Mouse (Mus musculus) gastrocnemius, adult 8-10 months (tissue): Measurements from ENCODE around the gene Zhx3. TPM values are rescaled to one million over a fixed set of nuclear protein-coding genes. Genes with fewer than 3 reads are reported as not detected.

Experiments
- total RNA-seq, 4 experiments: library from RNA; stranded (reverse); gene quantifications; 2 replicates each; pipeline ENCODE4 v1.2.4; 2022

The Zhx3 gene
- total RNA-seq, 4 experiments from 2014 or later = 18.9 to 27.5 (median 23.1) TPM

Other genes starting within 250 kb of the Zhx3 start
- gene Top1, start 227.1 kb downstream of the Zhx3 start, total RNA-seq = 10 to 100 TPM; 34.2 to 39.3 (median 36.7) TPM
- 10 to 100 TPM; 16.4 to 24.8 (median 19.4) TPM for gene Plcg1, start 141.7 kb downstream of the Zhx3 start, total RNA-seq
- 1 to 10 TPM; 1.2 to 2.4 (median 1.9) TPM for gene Lpin3, start 7.7 kb upstream of the Zhx3 start, total RNA-seq
- gene Emilin3, start 39.3 kb upstream of the Zhx3 start, total RNA-seq = under 1 TPM; 0.13 to 0.43 (median 0.25) TPM
- gene Chd6, start 236.1 kb upstream of the Zhx3 start, total RNA-seq = 10 to 100 TPM in 3 of 4 experiments, 1 to 10 TPM in 1; 8.2 to 17.7 (median 14.6) TPM